Mouse (Mus musculus) intestine, embryonic 14.5 days (tissue): Measurements from ENCODE around the gene Alkbh1. TPM values are rescaled to one million over a fixed set of nuclear protein-coding genes. Genes with fewer than 3 reads are reported as not detected.
"Not testable (repeated sequence)": the region's sequence is repeated elsewhere in the genome, so short reads cannot be mapped to it uniquely, and the experiment has no call there.

ENCODE experiments used
- ATAC-seq: fragments of 200-750 bp; cut with Nextera tagmentation; replicated peaks from 2 replicates; pipeline ENCODE4 v1.8.0; 2017; ENCODE audit warnings: low read depth, moderate number of reproducible peaks, moderate TSS enrichment, moderate library complexity; ENCODE audit not compliant: low FRiP score, low TSS enrichment
- DNase-seq: peaks from one replicate; pipeline ENCODE4 v3.0.0-alpha.2; 2018; ENCODE audit warnings: low spot score
- H3K27ac ChIP-seq: fragments of 300-500 bp; sonication (generic); 2 replicates; pipeline ENCODE4 v1.5.1; 2014; ENCODE audit warnings: low read depth, mild to moderate bottlenecking, control low read depth
- H3K27me3 ChIP-seq: fragments of 300-500 bp; sonication (generic); replicated peaks from 2 replicates; pipeline ENCODE4 v1.6.1; 2014; ENCODE audit warnings: low read length, control low read depth; ENCODE audit not compliant: control insufficient read depth, insufficient read depth
- H3K36me3 ChIP-seq: fragments of 300-500 bp; sonication (generic); 2 replicates; pipeline ENCODE4 v1.6.1; 2014; ENCODE audit warnings: low read length, control low read depth; ENCODE audit not compliant: control insufficient read depth, insufficient read depth
- H3K4me1 ChIP-seq: fragments of 300-500 bp; sonication (generic); replicated peaks from 2 replicates; pipeline ENCODE4 v1.6.1; 2014; ENCODE audit warnings: low read length, control low read depth, mixed read lengths; ENCODE audit not compliant: control insufficient read depth, insufficient read depth
- H3K4me2 ChIP-seq: fragments of 300-500 bp; sonication (generic); 2 replicates; pipeline ENCODE4 v1.6.1; 2014; ENCODE audit warnings: low read length
- H3K4me3 ChIP-seq: fragments of 300-500 bp; sonication (generic); 2 replicates; pipeline ENCODE4 v1.5.1; 2014; ENCODE audit warnings: low read depth, low read length, control low read depth, mixed read lengths
- H3K9ac ChIP-seq: fragments of 300-500 bp; sonication (generic); 2 replicates; pipeline ENCODE4 v1.6.1; 2014; ENCODE audit warnings: mild to moderate bottlenecking, low read length
- H3K9me3 ChIP-seq: fragments of 300-500 bp; sonication (generic); 2 replicates; pipeline ENCODE4 v1.6.1; 2016; ENCODE audit warnings: low read length, control low read depth; ENCODE audit not compliant: control insufficient read depth
- WGBS: fragments of 180-500 bp; shearing (Covaris S2); extraction: QIAGEN DNeasy Blood & Tissue Kit; methylation state at CpG from one replicate; pipeline ENCODE4 v1.1.7; 2014; 5-methylcytosine and 5-hydroxymethylcytosine counted together
- polyA plus RNA-seq: library from polyadenylated mRNA; unstranded; fragments of >200 nt; fragmentation: Nextera tagmentation; extraction: Ambion mirVana; gene quantifications from 2 replicates; pipeline ENCODE4 v1.2.1, GENCODE M21; 2014

Gene Alkbh1
- polyA plus RNA-seq = 58.0 and 59.9 TPM in 2 replicates

- ATAC-seq (peak; percentile 94), DNase-seq (peak; percentile 94)
- H3K4me1 ChIP-seq = peaks cover 8% of the 10 kb centered on the region; the same call in 1 of the 2 replicates
- no peaks in the 10 kb centered on the region for H3K9me3 ChIP-seq
- H3K27ac ChIP-seq = peak within 1 kb of the TSS; percentile 88
- H3K27me3 ChIP-seq = no peaks in the 10 kb centered on the region
- H3K4me2 ChIP-seq = peak within 1 kb of the TSS; percentile 93
- H3K36me3 ChIP-seq = peaks cover 55% of the 10 kb centered on the region
- H3K9ac ChIP-seq = peak within 1 kb of the TSS; percentile 99
- H3K4me3 ChIP-seq = peak within 1 kb of the TSS; percentile 99
- under 1% methylated on average over 28 of the region's 28 CpGs for WGBS
These were observed at the start of gene Alkbh1, which contains the start of gene Slirp for GRCm38 (mm10) chr12:87443700-87444122. Gene Alkbh1, minus strand, starts transcription at chr12:87444017. Gene Slirp, plus strand, starts transcription at chr12:87443896.

GRCm38 (mm10) chr12:87488683-87489082 lies 44.9 kb upstream of the Alkbh1 start:
- not testable (repeated sequence) for H3K4me3 ChIP-seq, H3K36me3 ChIP-seq, H3K27me3 ChIP-seq, H3K9me3 ChIP-seq, H3K4me2 ChIP-seq, H3K27ac ChIP-seq, H3K9ac ChIP-seq, ATAC-seq, DNase-seq, H3K4me1 ChIP-seq
- WGBS = 78% methylated on average over 2 of the region's 2 CpGs

- H3K4me2 ChIP-seq, H3K36me3 ChIP-seq, H3K4me1 ChIP-seq, ATAC-seq, H3K27me3 ChIP-seq, H3K4me3 ChIP-seq, H3K27ac ChIP-seq, DNase-seq, H3K9ac ChIP-seq, H3K9me3 ChIP-seq: not testable (repeated sequence)
- 90% methylated on average over 5 of the region's 5 CpGs for WGBS
These were observed 38.7 kb upstream of the Alkbh1 start for GRCm38 (mm10) chr12:87482482-87482881.

GRCm38 (mm10) chr12:87474756-87475155 lies 30.9 kb upstream of the Alkbh1 start:
- Histone ChIP-seq H3K4me1 (peaks cover 7% of the 10 kb centered on the region), H3K9ac (no peak overlapping the region), H3K27me3 (no peaks in the 10 kb centered on the region), H3K4me2 (no peak overlapping the region), H3K9me3 (no peaks in the 10 kb centered on the region), H3K36me3 (0 out of 2 replicates have a peak, but pooled peaks cover 4% of the 10 kb centered on the region), H3K4me3 (no peak overlapping the region), H3K27ac (no peak overlapping the region)
- 78% methylated on average over 3 of the region's 3 CpGs for WGBS
- ATAC-seq (no peak), DNase-seq (no peak)

GRCm38 (mm10) chr12:87471964-87472786 lies 28.4 kb upstream of the Alkbh1 start, which contains the start of gene Snw1:
Gene Snw1, minus strand, starts transcription at chr12:87472274.
- peak within 1 kb of the TSS; percentile 84 for H3K4me3 ChIP-seq
- H3K4me1 ChIP-seq = peaks cover 7% of the 10 kb centered on the region
- H3K36me3 ChIP-seq = peaks cover 18% of the 10 kb centered on the region
- no peaks in the 10 kb centered on the region for H3K9me3 ChIP-seq
- peak; percentile 94 for DNase-seq
- peak; percentile 92 for ATAC-seq
- H3K4me2 ChIP-seq = peak within 1 kb of the TSS; percentile 79
- H3K27me3 ChIP-seq = no peaks in the 10 kb centered on the region
- peak within 1 kb of the TSS; percentile 97 for H3K9ac ChIP-seq
- peak within 1 kb of the TSS; percentile 83 for H3K27ac ChIP-seq
- WGBS = 3% methylated on average over 45 of the region's 45 CpGs

GRCm38 (mm10) chr12:87471421-87471963 lies 27.7 kb upstream of the Alkbh1 start:
- DNase-seq = no peak
- no peak for ATAC-seq
- Histone ChIP-seq H3K4me2 (peak overlapping the region; percentile 79), H3K9me3 (no peaks in the 10 kb centered on the region), H3K36me3 (peaks cover 25% of the 10 kb centered on the region), H3K4me1 (peaks cover 7% of the 10 kb centered on the region), H3K9ac (peak overlapping the region; percentile 97), H3K27me3 (no peaks in the 10 kb centered on the region), H3K27ac (peak overlapping the region; percentile 83), H3K4me3 (peak overlapping the region; percentile 84)
- WGBS = under 1% methylated on average over 19 of the region's 19 CpGs

GRCm38 (mm10) chr12:87470263-87471136 lies 26.7 kb upstream of the Alkbh1 start:
- H3K4me2 ChIP-seq = peak overlapping the region; percentile 79
- peak overlapping the region; percentile 84 for H3K4me3 ChIP-seq
- peak; percentile 53 for DNase-seq
- 55% methylated on average over 7 of the region's 7 CpGs for WGBS
- no peak overlapping the region for H3K27ac ChIP-seq
- H3K27me3 ChIP-seq = no peaks in the 10 kb centered on the region
- peaks cover 7% of the 10 kb centered on the region for H3K4me1 ChIP-seq
- peaks cover 30% of the 10 kb centered on the region for H3K36me3 ChIP-seq
- no peaks in the 10 kb centered on the region for H3K9me3 ChIP-seq
- ATAC-seq = no peak
- H3K9ac ChIP-seq = peak overlapping the region; percentile 97

GRCm38 (mm10) chr12:87464678-87465297 lies 21.0 kb upstream of the Alkbh1 start:
- 76% methylated on average over 6 of the region's 6 CpGs for WGBS
- ATAC-seq (peak; percentile 82), DNase-seq (no peak)

More at GRCm38 (mm10) chr12:87464678-87465297, 21.0 kb upstream of the Alkbh1 start:
- Histone ChIP-seq H3K4me3 (no peak overlapping the region), H3K27ac (no peak overlapping the region), H3K4me1 (no peaks in the 10 kb centered on the region), H3K27me3 (no peaks in the 10 kb centered on the region), H3K9me3 (no peaks in the 10 kb centered on the region), H3K36me3 (peaks cover 80% of the 10 kb centered on the region), H3K4me2 (no peak overlapping the region), H3K9ac (no peak overlapping the region)
